Mouse (Mus musculus) ES-Bruce4 (cell line): ENCODE measurements around the gene Tmem26. TPM values are rescaled to one million over a fixed set of nuclear protein-coding genes. Genes with fewer than 3 reads are reported as not detected.

Experiments
- H3K27ac ChIP-seq: 2 replicates; pipeline ENCODE4 v1.5.1; 2012; ENCODE audit warnings: low read length, inconsistent platforms; ENCODE audit not compliant: insufficient read depth
- H3K27me3 ChIP-seq: 2 replicates; pipeline ENCODE4 v1.6.1; 2012; ENCODE audit warnings: mild to moderate bottlenecking, low read length, inconsistent platforms; ENCODE audit not compliant: control insufficient read depth, poor library complexity, insufficient read depth, severe bottlenecking
- H3K36me3 ChIP-seq: 2 replicates; pipeline ENCODE4 v1.6.1; 2012; ENCODE audit warnings: inconsistent platforms, mild to moderate bottlenecking, low read length, moderate library complexity; ENCODE audit not compliant: control insufficient read depth, poor library complexity, insufficient read depth, severe bottlenecking
- H3K4me1 ChIP-seq: one replicate; pipeline ENCODE4 v1.8.1; 2011; ENCODE audit warnings: low read length; ENCODE audit not compliant: control insufficient read depth, insufficient read depth
- H3K4me3 ChIP-seq: 2 replicates; pipeline ENCODE4 v1.5.1; 2011; ENCODE audit warnings: low read depth, mild to moderate bottlenecking, low read length
- H3K9ac ChIP-seq: 2 replicates; pipeline ENCODE4 v1.6.1; 2012; ENCODE audit warnings: low read depth, mild to moderate bottlenecking, inconsistent platforms; ENCODE audit not compliant: poor library complexity, severe bottlenecking
- H3K9me3 ChIP-seq: replicated peaks from 2 replicates; pipeline ENCODE4 v1.6.1; 2012; ENCODE audit warnings: mild to moderate bottlenecking, low read length, inconsistent platforms; ENCODE audit not compliant: control insufficient read depth, poor library complexity, insufficient read depth, severe bottlenecking
- CTCF ChIP-seq: IDR thresholded peaks from one replicate; pipeline ENCODE4 v1.8.1; 2011; ENCODE audit warnings: low read depth, low read length
- EP300 ChIP-seq: IDR thresholded peaks from 2 replicates; pipeline ENCODE4 v1.6.1; 2011; ENCODE audit warnings: low read depth, low read length; ENCODE audit not compliant: insufficient read depth
- POLR2A ChIP-seq: IDR thresholded peaks from one replicate; pipeline ENCODE4 v1.8.1; 2011; ENCODE audit warnings: low read length; ENCODE audit not compliant: insufficient read depth
- polyA plus RNA-seq: library from polyadenylated mRNA; stranded (reverse); fragments of >200 nt; gene quantifications from 2 replicates; pipeline ENCODE4 v1.2.4, GENCODE M21; 2011; ENCODE audit warnings: low read depth; ENCODE audit not compliant: missing spikeins, insufficient read depth, insufficient read length

Gene Tmem26
- polyA plus RNA-seq: not detected in 2 replicates

GRCm38 (mm10) chr10:68723568-68724360, at the start of gene Tmem26:
TSS of gene Tmem26 (plus strand) at chr10:68723646.
- H3K27me3 ChIP-seq: no peaks in the 10 kb centered on the region; the same call in 1 of the 2 replicates
- H3K27ac ChIP-seq: no peak within 1 kb of the TSS
- H3K4me1 ChIP-seq: no peaks in the 10 kb centered on the region
- peak within 1 kb of the TSS; percentile 53 for H3K4me3 ChIP-seq
- no peaks in the 10 kb centered on the region for H3K36me3 ChIP-seq
- TF ChIP-seq POLR2A (no peak), EP300 (no peak), CTCF (no peak)
- H3K9me3 ChIP-seq: no peaks in the 10 kb centered on the region
- no peak within 1 kb of the TSS for H3K9ac ChIP-seq

GRCm38 (mm10) chr10:68678678-68679077, 44.8 kb upstream of the Tmem26 start:
- Histone ChIP-seq H3K4me1 (no peaks in the 10 kb centered on the region), H3K36me3 (no peaks in the 10 kb centered on the region), H3K27ac (no peak overlapping the region), H3K27me3 (no peaks in the 10 kb centered on the region), H3K4me3 (no peak overlapping the region), H3K9me3 (no peaks in the 10 kb centered on the region), H3K9ac (no peak overlapping the region)
- TF ChIP-seq CTCF: no peak
- TF ChIP-seq EP300: no peak
- no peak for TF ChIP-seq POLR2A

GRCm38 (mm10) chr10:68681233-68681632, 42.2 kb upstream of the Tmem26 start:
- TF ChIP-seq POLR2A (no peak), CTCF (no peak), EP300 (no peak)
- Histone ChIP-seq H3K36me3 (no peaks in the 10 kb centered on the region), H3K4me3 (no peak overlapping the region), H3K4me1 (no peaks in the 10 kb centered on the region), H3K9ac (no peak overlapping the region), H3K27me3 (no peaks in the 10 kb centered on the region), H3K27ac (no peak overlapping the region), H3K9me3 (no peaks in the 10 kb centered on the region)

GRCm38 (mm10) chr10:68685510-68685909, 37.9 kb upstream of the Tmem26 start:
- Histone ChIP-seq H3K4me1 (no peaks in the 10 kb centered on the region), H3K9ac (no peak overlapping the region), H3K27me3 (no peaks in the 10 kb centered on the region), H3K4me3 (no peak overlapping the region), H3K9me3 (no peaks in the 10 kb centered on the region), H3K36me3 (no peaks in the 10 kb centered on the region), H3K27ac (no peak overlapping the region)
- TF ChIP-seq POLR2A (no peak), CTCF (no peak), EP300 (no peak)

GRCm38 (mm10) chr10:68691116-68691515, 32.3 kb upstream of the Tmem26 start:
- Histone ChIP-seq H3K9ac (no peak overlapping the region), H3K27ac (no peak overlapping the region), H3K4me3 (no peak overlapping the region), H3K9me3 (no peaks in the 10 kb centered on the region), H3K36me3 (no peaks in the 10 kb centered on the region), H3K4me1 (no peaks in the 10 kb centered on the region), H3K27me3 (no peaks in the 10 kb centered on the region)
- TF ChIP-seq EP300: no peak
- no peak for TF ChIP-seq POLR2A

GRCm38 (mm10) chr10:68692401-68692800, 31.0 kb upstream of the Tmem26 start:
- H3K27ac ChIP-seq: no peak overlapping the region
- H3K36me3 ChIP-seq: no peaks in the 10 kb centered on the region
- no peaks in the 10 kb centered on the region for H3K27me3 ChIP-seq
- TF ChIP-seq CTCF (no peak), POLR2A (no peak), EP300 (no peak)
- H3K4me1 ChIP-seq: no peaks in the 10 kb centered on the region
- H3K9me3 ChIP-seq: no peaks in the 10 kb centered on the region
- H3K9ac ChIP-seq: no peak overlapping the region
- no peak overlapping the region for H3K4me3 ChIP-seq
